Mouse (Mus musculus): ENCODE results near the gene Dpf3. TPM values are rescaled to one million over a fixed set of nuclear protein-coding genes. Genes with fewer than 3 reads are reported as not detected.

The Dpf3 gene
- total RNA-seq (2021): 10 to 100 TPM; 16.3 to 22.3 TPM

DNA sequence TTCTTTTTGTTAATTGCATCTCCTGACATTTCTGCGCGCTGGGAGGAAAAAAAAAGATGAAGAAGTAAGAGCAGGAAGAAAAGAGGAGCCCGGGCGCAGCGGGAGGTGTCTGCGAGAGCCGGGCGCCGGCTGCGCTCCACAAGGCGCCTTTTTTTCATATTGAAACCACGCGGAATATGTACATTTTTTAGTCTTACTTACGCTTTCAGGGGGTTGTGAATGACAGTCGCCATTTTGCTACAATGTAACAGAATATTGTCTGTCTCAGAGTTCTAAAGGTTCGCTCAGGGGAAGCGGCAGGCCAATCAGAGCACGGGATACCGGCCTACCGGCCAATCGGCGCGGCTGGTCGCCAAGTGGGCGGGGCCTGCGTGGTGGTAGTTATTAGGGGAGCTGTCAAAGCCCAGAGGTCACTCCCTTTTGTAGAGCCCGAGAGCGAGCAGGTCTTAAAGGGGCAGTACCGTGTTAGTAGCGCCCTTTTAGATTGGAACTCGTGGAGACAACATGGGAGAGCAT is at the start of gene Dpf3:
Gene Dpf3, minus strand, starts transcription at position 241 of the 516 bp plus-strand sequence.
- intact Hi-C loops (cut with DNase I): loop anchor here (2.0 to 5.0 kb wide), 2 partner anchors 75 to 120 kb away; no protein-coding TSS in a partner anchor
- DNase-seq: peak; percentile 99 to 100

DNA sequence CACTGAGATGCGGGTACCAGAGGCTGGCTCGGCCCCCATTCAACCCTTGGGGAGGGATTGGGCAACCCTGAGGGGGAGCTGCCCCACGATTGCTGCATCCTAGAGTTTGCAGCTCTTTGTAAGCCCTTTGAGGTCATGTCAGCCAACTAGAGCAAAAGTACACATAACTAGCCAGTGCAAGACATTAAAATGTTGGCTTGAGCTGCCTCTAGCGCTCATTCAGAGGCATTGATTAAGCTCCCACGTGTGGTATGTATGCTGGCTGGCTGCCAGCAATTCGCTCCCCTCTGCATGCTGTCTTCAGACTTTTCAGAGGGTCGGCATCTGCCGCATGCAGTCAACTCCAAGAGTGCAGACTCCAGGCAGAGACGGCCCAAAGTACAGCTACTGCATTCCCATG is 48.5 kb upstream of the Dpf3 start:
- DNase-seq: no peak

DNA sequence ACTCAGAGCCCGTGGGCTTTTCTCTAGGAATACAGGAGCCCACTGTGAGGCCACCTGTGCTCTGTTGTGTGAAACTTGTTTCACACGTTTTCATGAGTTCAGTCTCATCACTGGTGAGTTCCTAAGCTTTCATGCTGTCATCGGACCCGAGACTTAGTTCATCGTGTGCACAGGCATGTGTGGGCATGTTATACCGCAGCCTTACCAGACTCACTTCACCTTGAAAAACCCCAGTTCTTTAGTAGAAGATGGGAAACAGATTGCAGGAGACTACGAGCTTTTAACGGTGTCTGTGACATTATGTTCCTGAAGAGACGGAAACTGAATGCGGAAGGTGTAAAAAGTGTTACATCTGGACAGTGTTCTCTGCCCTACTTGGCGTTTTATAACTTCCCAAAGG is 47.9 kb upstream of the Dpf3 start:
- DNase-seq: no peak
- intact Hi-C loops (cut with DNase I): no loop called here

More for the DNA sequence above, 48.5 kb upstream of the Dpf3 start:
- intact Hi-C loops (cut with DNase I): no loop called here

DNA sequence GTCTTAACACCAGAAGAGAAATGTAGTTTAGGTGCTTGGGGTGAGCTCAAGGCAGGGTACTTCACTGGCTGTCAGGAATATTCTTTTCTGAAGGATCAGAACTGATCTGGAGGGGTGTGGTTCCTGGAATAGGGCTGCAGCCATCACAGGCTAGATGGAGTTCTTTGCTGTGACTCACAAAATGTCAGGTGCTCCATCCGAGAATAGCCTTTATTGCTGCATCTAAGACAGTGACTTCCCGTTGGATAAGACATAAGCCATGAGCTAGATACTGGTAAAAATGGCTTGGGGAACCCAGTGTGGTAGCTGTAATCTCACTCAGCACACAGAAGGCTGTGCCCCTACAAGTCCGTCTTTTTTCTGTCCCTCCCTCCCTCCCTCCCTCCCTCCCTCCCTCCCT is 46.7 kb upstream of the Dpf3 start:
- DNase-seq: no peak
- intact Hi-C loops (cut with DNase I): no loop called here

- intact Hi-C loops (cut with DNase I): no loop called here
- peak; percentile 19 to 22 for DNase-seq
Observed at GRCm38 (mm10) chr12:83532966-83533365, 45.5 kb upstream of the Dpf3 start.

DNA sequence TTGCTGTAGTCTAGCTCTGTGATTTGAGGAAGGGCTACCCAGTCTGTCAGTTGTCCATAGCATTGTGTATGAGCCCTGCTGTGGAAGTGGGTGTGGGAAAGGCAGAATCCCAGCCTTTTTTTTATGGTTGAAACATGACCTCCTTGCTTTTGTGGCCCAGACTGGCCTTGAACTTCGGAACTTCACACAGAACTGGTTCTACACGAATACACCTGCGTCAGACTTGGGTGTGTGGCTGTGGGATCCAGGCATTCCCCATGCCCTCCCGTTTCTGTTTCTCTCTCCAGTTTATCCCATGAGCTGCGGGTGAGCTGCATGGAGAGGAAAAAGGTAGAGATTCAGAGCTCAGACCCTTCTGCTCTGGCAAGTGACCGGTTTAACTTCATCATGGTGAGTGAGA is 44.5 kb upstream of the Dpf3 start:
- DNase-seq: no peak
- intact Hi-C loops (cut with DNase I): no loop called here

DNA sequence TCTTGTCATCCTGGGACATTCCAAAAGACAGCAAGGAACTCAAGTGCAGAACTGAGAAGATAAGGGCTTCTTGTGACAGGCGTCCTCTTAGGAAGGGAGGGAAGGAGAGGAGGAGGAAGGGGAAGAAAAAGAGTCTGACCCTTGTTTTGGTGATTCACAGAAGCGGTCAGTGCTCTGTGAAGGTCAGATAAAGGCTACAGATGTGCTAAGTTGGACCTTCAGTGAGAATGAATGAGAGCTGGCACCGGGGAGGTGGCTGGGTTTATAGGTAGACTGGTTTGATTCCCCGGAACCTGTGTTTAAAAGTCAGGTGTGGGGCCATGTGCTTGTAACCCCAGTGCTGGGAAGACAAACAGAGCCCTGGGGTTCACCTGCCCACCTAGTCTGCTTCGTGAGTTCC is 41.1 kb upstream of the Dpf3 start:
- no peak for DNase-seq
- intact Hi-C loops (cut with DNase I): no loop called here

- intact Hi-C loops (cut with DNase I): no loop called here
Observed at GRCm38 (mm10) chr12:83527816-83528215, 40.3 kb upstream of the Dpf3 start.

DNA sequence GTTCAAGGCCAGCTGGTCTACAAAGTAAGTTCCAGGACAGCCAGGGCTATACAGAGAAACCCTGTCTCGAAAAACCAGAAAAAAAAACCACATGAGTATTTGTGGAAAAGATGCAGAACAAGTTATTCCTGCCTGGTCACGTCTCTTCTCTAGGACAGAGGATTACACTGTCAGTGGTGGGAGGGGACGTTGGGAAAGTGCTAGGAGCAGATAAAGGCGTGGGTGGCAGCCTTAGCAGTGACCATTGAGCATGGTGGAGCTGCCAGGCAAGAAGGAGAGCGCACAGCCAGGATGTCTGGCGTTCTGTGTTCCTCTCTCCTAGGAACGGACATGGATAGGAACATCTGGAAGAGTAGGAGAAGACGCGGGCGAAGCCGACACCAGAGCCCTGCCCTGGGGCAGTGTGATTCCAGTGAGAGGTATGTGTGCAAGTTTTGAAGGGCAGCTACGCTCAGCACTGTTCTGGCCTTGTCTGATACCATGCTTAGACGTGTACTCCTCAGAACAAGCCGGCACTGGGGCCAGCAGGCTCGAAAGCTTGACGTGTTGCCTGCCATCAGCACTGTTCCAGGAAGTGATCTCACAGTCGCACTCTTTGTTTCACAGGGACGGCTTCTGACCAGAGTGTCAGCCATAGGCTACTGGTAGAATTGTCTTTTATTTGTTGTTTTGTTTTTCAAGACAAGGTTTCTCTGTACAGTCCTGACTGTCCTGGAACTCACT is 38.5 kb upstream of the Dpf3 start:
- DNase-seq: no peak
- intact Hi-C loops (cut with DNase I): no loop called here

More at GRCm38 (mm10) chr12:83527816-83528215, 40.3 kb upstream of the Dpf3 start:
- DNase-seq: no peak

DNA sequence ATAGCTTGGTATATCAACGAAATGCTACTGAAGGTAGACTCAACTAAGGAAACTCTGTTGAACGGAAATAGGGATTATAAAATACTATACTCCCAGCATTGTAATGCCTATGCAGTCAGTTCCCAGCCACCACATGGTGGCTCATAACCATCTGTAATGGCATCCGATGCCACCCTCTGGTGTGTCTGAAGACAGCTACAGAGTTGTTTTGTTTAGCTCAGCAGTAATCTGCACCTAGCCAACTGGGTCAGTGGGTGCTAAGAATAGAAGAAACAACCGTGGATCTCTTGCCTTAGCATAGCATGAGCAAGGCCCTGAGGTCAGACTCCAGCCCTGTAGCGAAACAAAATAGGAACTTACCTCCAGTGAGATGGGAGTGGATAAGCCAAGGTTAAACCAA is 36.8 kb upstream of the Dpf3 start:
- DNase-seq: no peak
- intact Hi-C loops (cut with DNase I): no loop called here

- intact Hi-C loops (cut with DNase I): no loop called here
- DNase-seq: no peak
Observed at GRCm38 (mm10) chr12:83523892-83524291, 36.4 kb upstream of the Dpf3 start.

DNA sequence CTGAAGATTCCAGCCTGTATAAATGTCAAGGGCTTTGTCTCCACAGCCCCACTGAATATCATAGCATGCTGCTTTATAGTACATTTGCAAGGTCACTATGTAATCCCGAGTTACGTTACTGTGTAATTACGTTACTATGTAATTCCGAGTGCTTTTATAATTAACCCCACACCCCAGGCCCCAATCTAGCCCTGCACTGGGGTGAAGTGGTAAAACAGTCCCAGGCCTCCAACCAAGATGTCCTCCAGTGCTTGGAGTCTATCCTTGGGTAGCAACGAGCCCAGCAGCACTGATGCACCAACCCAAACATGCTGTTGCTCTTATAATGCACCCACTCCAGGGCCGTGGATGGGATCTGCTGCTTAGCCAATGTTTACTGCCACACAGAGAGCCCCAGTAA is 35.5 kb upstream of the Dpf3 start:
- intact Hi-C loops (cut with DNase I): no loop called here
- DNase-seq: no peak

DNA sequence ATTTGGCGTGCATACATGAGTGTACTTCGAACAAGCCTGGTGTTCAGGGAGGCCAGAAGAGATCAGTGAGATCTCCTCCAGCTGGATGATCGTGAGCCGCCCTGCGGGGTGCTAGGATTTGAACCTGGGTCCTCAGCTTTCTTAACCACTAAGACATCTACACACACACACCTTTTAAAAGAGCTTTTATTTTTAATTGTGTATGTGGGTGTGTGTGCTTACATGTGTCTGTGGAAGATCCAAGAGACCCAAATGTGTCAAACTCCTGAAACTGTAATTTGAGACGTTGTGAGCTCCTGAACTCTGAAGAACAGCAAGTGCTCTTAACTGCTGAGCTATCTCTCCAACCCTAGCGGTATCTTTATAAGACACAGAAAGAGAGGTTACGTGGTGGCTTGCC is 33.6 kb upstream of the Dpf3 start:
- no peak for DNase-seq
- intact Hi-C loops (cut with DNase I): loop anchor here (2.0 kb wide), 1 partner anchor 32 kb away; no protein-coding TSS in a partner anchor

DNA sequence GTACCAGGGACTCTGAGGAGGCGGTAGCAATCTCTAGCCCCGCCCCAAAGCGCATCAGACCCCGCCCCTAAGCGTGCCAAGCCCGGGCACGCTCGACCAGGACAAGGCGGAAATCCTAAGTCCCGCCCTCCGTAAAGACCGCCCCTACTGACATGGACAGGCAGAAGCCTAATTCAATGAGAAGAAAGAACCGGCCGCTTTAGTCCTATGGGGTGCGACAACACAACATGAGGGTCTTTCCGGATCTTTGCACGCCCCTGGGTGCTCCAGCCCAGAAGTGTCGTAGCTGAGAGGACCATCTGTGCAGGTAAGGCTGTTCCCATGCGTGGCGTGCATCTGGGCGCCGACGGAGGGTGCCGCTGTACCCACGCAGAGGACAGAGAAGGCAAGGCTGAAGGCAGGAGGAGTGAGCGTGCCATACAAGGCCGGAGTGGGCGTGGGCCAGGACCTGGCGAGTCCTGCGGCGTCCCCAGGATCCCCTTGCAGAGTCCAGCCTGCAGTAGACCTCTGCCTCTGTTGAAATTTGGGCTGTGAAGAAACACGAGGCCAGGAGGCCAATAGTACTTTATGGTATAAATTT is 32.9 kb upstream of the Dpf3 start, which contains the start of gene Dcaf4:
Gene Dcaf4, plus strand, starts transcription at position 156 of the 580 bp plus-strand sequence.
- intact Hi-C loops (cut with DNase I): loop anchor here (2.0 kb wide), 1 partner anchor 32 kb away; no protein-coding TSS in a partner anchor

DNA sequence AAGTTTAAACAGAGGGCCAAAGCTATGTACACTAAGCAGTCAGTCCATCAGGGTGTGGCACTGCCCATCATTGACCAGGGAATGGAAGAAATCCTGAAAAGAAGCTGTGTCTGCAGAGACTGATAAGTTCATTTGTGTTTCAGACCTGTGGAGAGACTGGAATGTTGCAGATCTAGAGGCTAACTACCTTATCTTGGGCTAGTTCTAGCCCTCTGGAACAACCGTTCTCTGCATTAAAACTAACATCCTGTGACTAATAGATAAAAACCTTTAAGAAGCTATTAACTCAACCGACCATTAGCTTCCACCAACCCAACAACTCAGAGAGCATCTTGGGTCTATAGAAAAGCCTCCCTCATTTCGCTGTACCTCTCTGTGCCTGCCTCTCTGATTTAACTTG is 30.1 kb upstream of the Dpf3 start:
- DNase-seq: no peak
- intact Hi-C loops (cut with DNase I): no loop called here

More for the DNA sequence above, 32.9 kb upstream of the Dpf3 start, which contains the start of gene Dcaf4:
- peak; percentile 94 to 97 for DNase-seq

- intact Hi-C loops (cut with DNase I): no loop called here
- DNase-seq: no peak
Observed at GRCm38 (mm10) chr12:83514216-83514615, 26.7 kb upstream of the Dpf3 start.

- peak in 1 of 2 experiments; percentile 35 for DNase-seq
- intact Hi-C loops (cut with DNase I): no loop called here
Observed at GRCm38 (mm10) chr12:83513185-83513584, 25.7 kb upstream of the Dpf3 start.

- no peak for DNase-seq
- intact Hi-C loops (cut with DNase I): no loop called here
Observed at GRCm38 (mm10) chr12:83512783-83513182, 25.3 kb upstream of the Dpf3 start.

DNA sequence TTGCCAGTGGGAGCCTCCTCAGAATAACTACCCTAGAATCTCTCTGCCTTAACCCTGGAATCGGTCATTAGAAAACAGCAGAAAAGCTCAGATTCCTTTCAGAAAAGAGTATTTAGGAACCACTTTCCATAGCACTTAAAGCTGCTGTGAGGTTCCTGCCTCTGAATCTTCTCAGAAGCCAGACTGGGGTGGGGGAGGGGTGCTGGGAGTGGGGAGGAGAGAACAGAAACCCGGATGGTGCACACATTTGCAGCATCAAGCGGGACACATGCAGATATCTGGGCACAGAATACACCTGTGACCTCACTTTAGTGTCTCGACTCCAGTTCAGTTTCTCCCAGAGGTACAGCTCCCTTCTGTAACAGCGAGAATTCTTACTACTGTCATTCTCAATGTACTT is 23.1 kb upstream of the Dpf3 start:
- no peak for DNase-seq
- intact Hi-C loops (cut with DNase I): no loop called here

DNA sequence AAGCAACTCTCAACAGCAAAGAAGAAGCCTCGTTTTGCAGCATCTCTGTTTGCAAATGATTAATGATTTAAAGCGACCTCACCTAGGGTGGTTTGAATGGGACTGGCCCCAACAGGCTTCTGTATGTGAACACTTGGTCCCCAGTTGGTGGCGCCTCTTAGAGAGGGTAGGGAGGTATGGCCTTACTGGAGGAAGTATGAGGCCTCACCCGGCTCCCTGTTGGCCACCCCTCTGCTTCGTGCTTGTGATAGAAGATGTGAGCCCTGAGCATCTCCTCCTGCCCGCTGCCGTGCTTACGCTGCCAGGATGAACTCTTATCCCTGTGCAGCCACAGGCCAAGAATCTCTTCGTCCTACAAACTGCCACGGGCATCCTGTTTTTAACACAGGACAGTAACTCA is 19.0 kb upstream of the Dpf3 start:
- intact Hi-C loops (cut with DNase I): no loop called here
- no peak for DNase-seq

DNA sequence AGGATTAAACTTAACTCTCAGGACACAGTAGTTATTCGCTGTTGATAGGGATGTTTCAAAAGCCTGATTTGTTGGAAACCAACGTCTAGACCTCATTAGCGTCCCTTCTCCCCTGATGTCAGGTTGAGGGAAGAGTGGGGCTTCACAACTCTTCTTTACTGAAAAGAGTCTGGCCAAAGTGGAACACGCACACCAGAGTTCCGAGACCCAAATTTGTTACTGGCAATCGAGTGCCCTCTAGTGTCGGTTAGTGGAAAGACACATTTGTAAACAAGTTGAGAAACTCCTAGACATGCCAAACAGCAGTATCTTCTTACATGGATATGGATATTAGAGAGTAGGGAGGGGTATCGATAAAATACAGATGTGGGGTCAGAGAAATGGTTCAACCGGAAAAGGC is 14.7 kb upstream of the Dpf3 start:
- intact Hi-C loops (cut with DNase I): loop anchor here (1.0 to 5.0 kb wide), 4 partner anchors 135 to 430 kb away; no protein-coding TSS in a partner anchor
- peak; percentile 50 to 61 for DNase-seq

GRCm38 (mm10) chr12:83499256-83499655 is 11.7 kb upstream of the Dpf3 start:
- DNase-seq: no peak
- intact Hi-C loops (cut with DNase I): no loop called here
